Mouse (Mus musculus): ENCODE measurements around the gene Ankrd33. TPM values are rescaled to one million over a fixed set of nuclear protein-coding genes. Genes with fewer than 3 reads are reported as not detected.

The Ankrd33 gene
- total and polyA plus RNA-seq, 3 experiments: not detected

DNA sequence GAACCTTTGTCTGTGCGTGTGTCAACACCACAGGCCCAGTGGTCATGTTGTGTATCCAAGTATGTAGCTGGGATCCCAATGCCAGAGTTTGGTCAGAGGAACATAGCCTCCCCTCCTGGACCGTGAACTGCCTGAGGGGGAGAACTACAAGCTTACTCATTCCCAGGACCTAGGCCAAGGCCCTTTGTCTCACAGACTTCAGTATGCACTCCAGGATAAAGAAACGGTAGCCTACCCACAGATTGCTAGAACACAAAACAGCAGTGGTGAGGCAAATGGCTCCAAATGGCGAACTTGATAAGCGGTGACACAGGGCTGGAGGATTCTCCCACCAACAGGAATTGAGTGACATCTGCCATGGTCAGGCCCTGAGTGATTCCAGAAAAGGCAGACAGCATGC lies 48.3 kb downstream of the Ankrd33 start (continued):
- TF ChIP-seq HCFC1 (IDR thresholded peaks at IDR 0.05; ENCODE audit: low read depth, low read length): no peak
- TF ChIP-seq RCOR1 (IDR thresholded peaks at IDR 0.05; ENCODE audit: low read depth, low read length): no peak; the same call in none of the 2 replicates
- no peak for TF ChIP-seq MXI1 (IDR thresholded peaks at IDR 0.05; ENCODE audit: low read depth, low read length)
- no peak for TF ChIP-seq USF1 (IDR thresholded peaks at IDR 0.05; ENCODE audit: low read depth, low read length)
- TF ChIP-seq TAL1 (IDR thresholded peaks at IDR 0.05; ENCODE audit: low read length): peak; percentile 65
- TF ChIP-seq JUND (IDR thresholded peaks at IDR 0.05; ENCODE audit: low read depth, low read length): no peak
- no peak for TF ChIP-seq POLR2AphosphoS2 (IDR thresholded peaks at IDR 0.05; ENCODE audit: low read length)
- no peak for TF ChIP-seq CTCF (IDR thresholded peaks at IDR 0.05 in 2 of 3, conservative IDR thresholded peaks at IDR 0.05 in 1 of 3; ENCODE audit: control insufficient read depth in 1 of 3, insufficient read depth in 1 of 3, low read depth in 2 of 3, low read length in 3 of 3, poor library complexity in 1 of 3, severe bottlenecking in 1 of 3)
- peak; percentile 67 for TF ChIP-seq MYB (IDR thresholded peaks at IDR 0.05; ENCODE audit: low read depth, low read length)
- peak; percentile 92 for TF ChIP-seq TBP (IDR thresholded peaks at IDR 0.05; ENCODE audit: low read depth, low read length)
- TF ChIP-seq MAZ (IDR thresholded peaks at IDR 0.05; ENCODE audit: low read depth, low read length): peak; percentile 35; the same call in 1 of the 2 replicates
- no peak; the same call in 1 of the 2 replicates for TF ChIP-seq ZC3H11A (IDR thresholded peaks at IDR 0.05; ENCODE audit: low read depth, low read length)

DNA sequence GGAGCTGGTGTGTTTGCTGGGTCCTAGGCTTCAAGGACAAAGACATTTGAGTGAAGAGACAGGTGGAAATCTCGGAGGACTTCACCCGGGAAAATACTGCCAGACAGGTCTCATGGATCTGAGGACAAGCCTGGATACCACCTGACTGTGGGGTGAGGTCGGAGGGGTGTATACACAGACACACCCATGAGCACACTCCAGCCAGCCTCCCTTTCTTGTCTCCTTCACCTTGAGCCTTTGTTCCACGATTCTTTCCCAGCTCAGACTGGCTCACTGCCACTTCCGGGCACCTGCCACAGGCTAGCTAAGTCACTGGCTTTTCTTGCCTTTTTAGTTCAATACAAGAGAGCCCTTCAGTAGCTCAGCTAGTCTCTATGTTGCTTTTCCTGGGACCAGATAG lies 48.7 kb downstream of the Ankrd33 start:
- Histone ChIP-seq H3K9me3 (replicated peaks; ENCODE audit: insufficient read depth, low read length) (no peaks in the 10 kb centered on the region), H3K79me2 (ENCODE audit: control insufficient read depth, insufficient read depth, low read length, poor library complexity) (no peaks in the 10 kb centered on the region; the same call in 1 of the 2 replicates), H3K27me3 (ENCODE audit: control insufficient read depth in 1 of 2, insufficient read depth in 2 of 2, low read length in 2 of 2) (no peaks in the 10 kb centered on the region), H3K4me3 (ENCODE audit: control insufficient read depth in 1 of 2, insufficient read depth in 1 of 2, low read depth in 2 of 2, low read length in 2 of 2) (no peak overlapping the region; a peak in 1 of 4 replicates), H3K27ac (ENCODE audit: control insufficient read depth, low read depth, low read length) (peak overlapping the region; percentile 54), H3K36me3 (ENCODE audit: control insufficient read depth in 1 of 2, insufficient read depth in 2 of 2, low read length in 2 of 2) (peaks cover 0 to 44% of the 10 kb centered on the region in 2 experiments; a peak in 2 of 4 replicates), H3K4me1 (ENCODE audit: control insufficient read depth in 1 of 2, insufficient read depth in 2 of 2, low read length in 2 of 2) (peaks cover 39 to 40% of the 10 kb centered on the region in 2 experiments), H3K9ac (ENCODE audit: control insufficient read depth, low read depth, low read length, poor library complexity, severe bottlenecking) (no peak overlapping the region; the same call in none of the 2 replicates)
- TF ChIP-seq POLR2AphosphoS2 (IDR thresholded peaks at IDR 0.05; ENCODE audit: low read length) (no peak), SMC3 (IDR thresholded peaks at IDR 0.05; ENCODE audit: low read depth, low read length) (no peak), USF1 (IDR thresholded peaks at IDR 0.05; ENCODE audit: low read depth, low read length) (0 out of 2 replicates have a peak, but pooled peaks have one; percentile 12), MXI1 (IDR thresholded peaks at IDR 0.05; ENCODE audit: low read depth, low read length) (no peak)
- DNase-seq (ENCODE audit: low read depth, low spot score): no peak

DNA sequence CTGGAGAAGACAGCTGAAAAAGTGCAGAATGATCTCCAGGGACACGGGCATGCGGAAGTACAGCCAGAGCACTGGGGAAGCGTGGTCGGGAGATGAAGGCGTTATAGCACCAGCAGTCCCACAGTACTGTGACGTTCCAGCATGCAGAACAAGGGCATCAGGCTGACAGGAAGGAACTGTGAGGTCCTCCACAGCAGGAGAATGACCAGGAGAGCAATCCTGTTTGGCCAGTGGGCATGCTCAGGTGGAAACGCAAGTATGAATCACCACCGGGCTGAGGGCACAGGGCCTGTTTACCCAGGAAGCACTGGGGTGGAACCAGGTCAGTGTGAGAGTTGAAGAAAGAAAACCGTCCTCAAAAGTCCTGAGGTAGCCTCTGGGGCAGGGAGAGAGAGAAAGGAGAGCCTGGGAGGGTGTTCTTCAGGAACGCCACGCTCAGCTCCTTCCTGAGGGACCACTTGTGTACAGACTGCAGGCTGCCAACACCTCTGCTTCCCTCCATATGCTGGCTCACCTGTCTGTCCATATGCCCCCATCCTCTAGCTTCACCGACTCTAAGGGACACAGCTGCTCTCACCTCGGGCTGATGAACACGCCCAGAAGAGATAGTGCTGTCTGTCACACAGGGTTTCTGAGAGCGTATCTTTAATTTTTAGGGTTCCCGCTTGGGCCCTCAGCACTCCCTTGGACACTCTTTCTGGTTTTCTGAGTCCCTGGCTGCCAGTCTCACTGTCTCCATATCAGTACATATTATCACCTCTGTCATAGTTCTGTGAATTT lies 50.3 kb downstream of the Ankrd33 start:
- peak overlapping the region; percentile 58 for H3K27ac ChIP-seq (ENCODE audit: control insufficient read depth, low read depth, low read length)
- H3K4me3 ChIP-seq (ENCODE audit: control insufficient read depth in 1 of 2, insufficient read depth in 1 of 2, low read depth in 2 of 2, low read length in 2 of 2): peak overlapping the region; percentile 33 to 36
- peaks cover 0 to 46% of the 10 kb centered on the region in 2 experiments; a peak in 2 of 4 replicates for H3K36me3 ChIP-seq (ENCODE audit: control insufficient read depth in 1 of 2, insufficient read depth in 2 of 2, low read length in 2 of 2)
- no peaks in the 10 kb centered on the region for H3K79me2 ChIP-seq (ENCODE audit: control insufficient read depth, insufficient read depth, low read length, poor library complexity)
- H3K9me3 ChIP-seq (replicated peaks; ENCODE audit: insufficient read depth, low read length): no peaks in the 10 kb centered on the region
- H3K4me1 ChIP-seq (ENCODE audit: control insufficient read depth in 1 of 2, insufficient read depth in 2 of 2, low read length in 2 of 2): peaks cover 43% of the 10 kb centered on the region in 2 experiments
- no peaks in the 10 kb centered on the region for H3K27me3 ChIP-seq (ENCODE audit: control insufficient read depth in 1 of 2, insufficient read depth in 2 of 2, low read length in 2 of 2)
- H3K9ac ChIP-seq (ENCODE audit: control insufficient read depth, low read depth, low read length, poor library complexity, severe bottlenecking): peak overlapping the region; percentile 54
- peak; percentile 70 for DNase-seq (ENCODE audit: low read depth, low spot score)
- peak; percentile 6 to 66; a peak in 2 of 4 replicates for TF ChIP-seq EP300 (IDR thresholded peaks at IDR 0.05; ENCODE audit: low read depth in 1 of 2, low read length in 2 of 2)
- peak; percentile 50; the same call in 1 of the 2 replicates for TF ChIP-seq MYC (IDR thresholded peaks at IDR 0.05; ENCODE audit: low read depth, low read length)
- 0 out of 2 replicates have a peak, but pooled peaks have one; percentile 55 for TF ChIP-seq E2F4 (IDR thresholded peaks at IDR 0.05; ENCODE audit: borderline replicate concordance, low read depth, low read length)
- peak; percentile 55 for TF ChIP-seq NELFE (IDR thresholded peaks at IDR 0.05; ENCODE audit: low read depth, low read length)
- TF ChIP-seq UBTF (IDR thresholded peaks at IDR 0.05; ENCODE audit: borderline replicate concordance, insufficient read depth, low read depth, low read length): 0 out of 2 replicates have a peak, but pooled peaks have one; percentile 23
- no peak for TF ChIP-seq ZKSCAN1 (IDR thresholded peaks at IDR 0.05; ENCODE audit: low read depth, low read length)
- TF ChIP-seq ZMIZ1 (IDR thresholded peaks at IDR 0.05; ENCODE audit: low read depth, low read length): peak; percentile 53; the same call in 1 of the 2 replicates
- TF ChIP-seq MXI1 (IDR thresholded peaks at IDR 0.05; ENCODE audit: low read depth, low read length): peak; percentile 14; the same call in 1 of the 2 replicates
- TF ChIP-seq MYB (IDR thresholded peaks at IDR 0.05; ENCODE audit: low read depth, low read length): no peak
- no peak for TF ChIP-seq RAD21 (IDR thresholded peaks at IDR 0.05; ENCODE audit: low read depth, low read length)
- no peak for TF ChIP-seq POLR2AphosphoS2 (IDR thresholded peaks at IDR 0.05; ENCODE audit: low read length)
- peak; percentile 31; the same call in 1 of the 2 replicates for TF ChIP-seq MAX (IDR thresholded peaks at IDR 0.05; ENCODE audit: low read length)
- peak; percentile 60 for TF ChIP-seq ETS1 (IDR thresholded peaks at IDR 0.05; ENCODE audit: low read depth, low read length)
- TF ChIP-seq JUND (IDR thresholded peaks at IDR 0.05; ENCODE audit: low read depth, low read length): no peak
- TF ChIP-seq GATA1 (IDR thresholded peaks at IDR 0.05; ENCODE audit: low read depth, low read length): peak; percentile 75
- TF ChIP-seq CHD2 (IDR thresholded peaks at IDR 0.05; ENCODE audit: low read length): no peak
- 0 out of 2 replicates have a peak, but pooled peaks have one; percentile 20 for TF ChIP-seq TBP (IDR thresholded peaks at IDR 0.05; ENCODE audit: low read depth, low read length)
- TF ChIP-seq TCF12 (IDR thresholded peaks at IDR 0.05; ENCODE audit: low read depth, low read length): peak; percentile 55
- peak; percentile 38; the same call in 1 of the 2 replicates for TF ChIP-seq RCOR1 (IDR thresholded peaks at IDR 0.05; ENCODE audit: low read depth, low read length)
